Mouse (Mus musculus): ENCODE results near the gene Slc6a3. TPM values are rescaled to one million over a fixed set of nuclear protein-coding genes. Genes with fewer than 3 reads are reported as not detected.

Slc6a3 gene
- polyA plus RNA-seq, 1 experiment from 2014 or later, result 0.10 TPM

Other genes with a start within 250 kb of the Slc6a3 start
- 84.2 and 98.5 TPM in 2 replicates for gene Mrpl36, start 208.2 kb upstream of the Slc6a3 start, polyA plus RNA-seq (2015; fragmentation: Nextera tagmentation; extraction: Ambion mirVana)
- 437 and 462 TPM in 2 replicates for gene Ndufs6, start 208.2 kb upstream of the Slc6a3 start, polyA plus RNA-seq (2015; fragmentation: Nextera tagmentation; extraction: Ambion mirVana)
- gene Lpcat1, start 69.5 kb upstream of the Slc6a3 start, polyA plus RNA-seq (2015; fragmentation: Nextera tagmentation; extraction: Ambion mirVana), result 51.7 and 62.6 TPM in 2 replicates
- gene Clptm1l, start 67.3 kb downstream of the Slc6a3 start, polyA plus RNA-seq (2015; fragmentation: Nextera tagmentation; extraction: Ambion mirVana), result 139 and 142 TPM in 2 replicates
- gene Tert, start 90.2 kb downstream of the Slc6a3 start, polyA plus RNA-seq (2015; fragmentation: Nextera tagmentation; extraction: Ambion mirVana), result 5.8 and 6.6 TPM in 2 replicates
- gene Slc6a18, start 141.3 kb downstream of the Slc6a3 start, polyA plus RNA-seq (2015; fragmentation: Nextera tagmentation; extraction: Ambion mirVana), result not detected in 2 replicates
- gene Slc6a19, start 168.1 kb downstream of the Slc6a3 start, polyA plus RNA-seq (2015; fragmentation: Nextera tagmentation; extraction: Ambion mirVana), result 0.36 and 0.40 TPM in 2 replicates
- gene Slc12a7, start 196.3 kb downstream of the Slc6a3 start, polyA plus RNA-seq (2015; fragmentation: Nextera tagmentation; extraction: Ambion mirVana), result 7.4 and 10.2 TPM in 2 replicates

Data from neural tube, embryonic 15.5 days (tissue).